10 mouse cellular contexts compared by ENCODE assay signal in the genomic region with DNA sequence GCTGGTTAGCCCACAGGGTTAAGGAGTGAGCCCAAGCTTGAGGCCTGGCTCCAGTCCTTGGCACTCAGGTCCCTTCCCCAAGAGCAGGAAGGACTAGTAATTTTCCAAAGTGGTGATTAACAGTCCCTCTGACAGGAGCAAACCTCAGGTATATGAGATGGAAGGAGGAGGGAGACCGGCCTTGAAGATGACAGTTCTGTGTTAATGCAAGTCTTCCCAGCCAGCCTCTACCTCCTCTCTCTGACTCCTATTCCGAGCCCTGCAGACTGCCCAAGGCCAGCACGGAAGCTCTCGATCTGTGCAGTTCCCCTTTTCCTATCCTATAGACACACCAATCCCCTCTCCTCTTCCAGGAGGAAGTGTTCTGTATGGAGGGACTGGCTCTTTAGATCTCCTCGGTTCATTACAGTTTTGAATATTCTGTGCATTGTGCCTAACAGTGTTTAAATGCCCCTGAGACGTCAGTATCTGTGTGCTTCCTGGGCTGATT.
DNase-seq lines count a peak whose midpoint lies in the region; ATAC-seq and TF ChIP-seq lines count a peak whose summit lies in the region.
"Had no signal": no experiment of that assay in that cellular context is flagged by ENCODE, and none has a peak within 500 bp of the region (broad histone marks: within the 10 kb centered on the region; RNA-seq: fewer than 3 reads in every experiment).

No protein-coding gene starts in this region.

- no peak for ATAC-seq in lung, embryonic 16.5 days (ENCODE audit: low read depth)
- no peak for ATAC-seq in embryonic facial prominence, embryonic 15.5 days (ENCODE audit: insufficient number of reproducible peaks, low FRiP score, low TSS enrichment, low read depth)
- ATAC-seq in heart, postnatal 0 days (ENCODE audit: insufficient read depth, low read depth): no peak
- ATAC-seq in midbrain, embryonic 13.5 days: no peak
- ATAC-seq: Patski had no signal

- no peak for TF ChIP-seq CTCF in lung, adult 2 months (IDR thresholded peaks at IDR 0.05; ENCODE audit: insufficient read depth, low read length)
- no peak for TF ChIP-seq CTCF in heart, postnatal 0 days (IDR thresholded peaks at IDR 0.05; ENCODE audit: low read depth)

- TF ChIP-seq EP300 in heart, postnatal 0 days (IDR thresholded peaks at IDR 0.05; ENCODE audit: low read depth): no peak

- H3K27ac ChIP-seq in lung, embryonic 16.5 days (ENCODE audit: low read length): peak overlapping the region; percentile 90
- 0 out of 2 replicates have a peak overlapping the region, but pooled peaks have one; percentile 44 for H3K27ac ChIP-seq in embryonic facial prominence, embryonic 15.5 days (replicated peaks)
- H3K27ac ChIP-seq in heart, postnatal 0 days (ENCODE audit: low read depth): peak overlapping the region; percentile 92
- peak overlapping the region; percentile 71 for H3K27ac ChIP-seq in midbrain, embryonic 13.5 days
- H3K27ac ChIP-seq: left cerebral cortex, adult 2 months had no signal

- H3K9ac ChIP-seq in lung, embryonic 16.5 days (ENCODE audit: low read length): no peak overlapping the region
- no peak overlapping the region for H3K9ac ChIP-seq in embryonic facial prominence, embryonic 15.5 days
- no peak overlapping the region for H3K9ac ChIP-seq in heart, postnatal 0 days (replicated peaks; ENCODE audit: low read depth, low read length)
- no peak overlapping the region for H3K9ac ChIP-seq in midbrain, embryonic 13.5 days (replicated peaks)

- no peaks in the 10 kb centered on the region for H3K36me3 ChIP-seq in lung, embryonic 16.5 days (ENCODE audit: control insufficient read depth, insufficient read depth, low read length)
- no peaks in the 10 kb centered on the region for H3K36me3 ChIP-seq in embryonic facial prominence, embryonic 15.5 days
- no peaks in the 10 kb centered on the region for H3K36me3 ChIP-seq in heart, postnatal 0 days (replicated peaks; ENCODE audit: control insufficient read depth, insufficient read depth, low read length)
- H3K36me3 ChIP-seq in midbrain, embryonic 13.5 days: no peaks in the 10 kb centered on the region

- no peak overlapping the region for H3K4me2 ChIP-seq in lung, embryonic 16.5 days (ENCODE audit: low read depth, low read length)
- H3K4me2 ChIP-seq in embryonic facial prominence, embryonic 15.5 days (replicated peaks): no peak overlapping the region
- no peak overlapping the region for H3K4me2 ChIP-seq in heart, postnatal 0 days (ENCODE audit: low read depth, low read length)
- H3K4me2 ChIP-seq in midbrain, embryonic 13.5 days (replicated peaks): no peak overlapping the region

- H3K4me1 ChIP-seq in lung, embryonic 16.5 days (replicated peaks; ENCODE audit: control insufficient read depth, insufficient read depth, low read length): peaks cover 26% of the 10 kb centered on the region
- H3K4me1 ChIP-seq in lung, adult 2 months (ENCODE audit: control insufficient read depth, insufficient read depth, low read length): 0 out of 2 replicates have a peak, but pooled peaks cover 2% of the 10 kb centered on the region
- peaks cover 18% of the 10 kb centered on the region for H3K4me1 ChIP-seq in embryonic facial prominence, embryonic 15.5 days
- peaks cover 20% of the 10 kb centered on the region; the same call in 1 of the 2 replicates for H3K4me1 ChIP-seq in heart, postnatal 0 days (ENCODE audit: control insufficient read depth, insufficient read depth)
- H3K4me1 ChIP-seq in midbrain, embryonic 13.5 days (replicated peaks): peaks cover 28% of the 10 kb centered on the region

- 55% methylated on average over 6 of the region's 6 CpGs for WGBS in lung, embryonic 16.5 days
- WGBS in lung, adult 2 months: 72% methylated on average over 6 of the region's 6 CpGs
- 64% methylated on average over 6 of the region's 6 CpGs for WGBS in embryonic facial prominence, embryonic 15.5 days
- WGBS in heart, postnatal 0 days: 53% methylated on average over 6 of the region's 6 CpGs
- 76% methylated on average over 6 of the region's 6 CpGs for WGBS in midbrain, embryonic 13.5 days

- DNase-seq in lung, adult 2 months: no peak
- no peak for DNase-seq in heart, postnatal 0 days (ENCODE audit: low spot score)
- no peak for DNase-seq in right cerebral cortex, postnatal 4 days
- DNase-seq in urinary bladder, postnatal 4 days (ENCODE audit: low spot score in 2 of 2): no peak
- DNase-seq: thymus, postnatal 25 days had no signal

- no peaks in the 10 kb centered on the region for H3K9me3 ChIP-seq in lung, embryonic 16.5 days (ENCODE audit: control insufficient read depth, low read length)
- H3K9me3 ChIP-seq in embryonic facial prominence, embryonic 15.5 days (replicated peaks): no peaks in the 10 kb centered on the region
- no peaks in the 10 kb centered on the region for H3K9me3 ChIP-seq in heart, postnatal 0 days (replicated peaks; ENCODE audit: control insufficient read depth, low read length)
- H3K9me3 ChIP-seq in midbrain, embryonic 13.5 days: no peaks in the 10 kb centered on the region

- TF ChIP-seq POLR2A in lung, adult 2 months (IDR thresholded peaks at IDR 0.05; ENCODE audit: borderline replicate concordance, extremely low read depth, low read depth, low read length): no peak

- no peak overlapping the region for H3K4me3 ChIP-seq in lung, embryonic 16.5 days (ENCODE audit: low read length)
- H3K4me3 ChIP-seq in lung, adult 2 months (replicated peaks; ENCODE audit: extremely low read depth, low read depth, low read length): no peak overlapping the region
- no peak overlapping the region for H3K4me3 ChIP-seq in embryonic facial prominence, embryonic 15.5 days (replicated peaks)
- H3K4me3 ChIP-seq in heart, postnatal 0 days (ENCODE audit: low read depth, low read length): no peak overlapping the region
- H3K4me3 ChIP-seq in midbrain, embryonic 13.5 days (replicated peaks): no peak overlapping the region
- H3K4me3 ChIP-seq: left cerebral cortex, adult 2 months had no signal

- no peaks in the 10 kb centered on the region for H3K27me3 ChIP-seq in lung, embryonic 16.5 days (ENCODE audit: control insufficient read depth, insufficient read depth, low read depth, low read length)
- H3K27me3 ChIP-seq in embryonic facial prominence, embryonic 15.5 days: no peaks in the 10 kb centered on the region
- H3K27me3 ChIP-seq in heart, postnatal 0 days (ENCODE audit: control insufficient read depth, insufficient read depth, low read length): no peaks in the 10 kb centered on the region
- H3K27me3 ChIP-seq in midbrain, embryonic 13.5 days: no peaks in the 10 kb centered on the region
